Mouse (Mus musculus): ENCODE measurements around the gene Zfp790.
"Not testable (repeated sequence)": the region's sequence is repeated elsewhere in the genome, so short reads cannot be mapped to it uniquely, and the experiment has no call there.

Gene Zfp790

GRCm38 (mm10) chr7:29844616-29845015 is 28.7 kb downstream of the Zfp790 start:
- no peak for DNase-seq

GRCm38 (mm10) chr7:29852831-29853218 is 36.9 kb downstream of the Zfp790 start:
- no peak for DNase-seq

- DNase-seq = peak; percentile 78
These were observed 37.4 kb downstream of the Zfp790 start, which contains the start of gene Zfp940 for GRCm38 (mm10) chr7:29853219-29853842. Gene Zfp940 (minus strand): TSS chr7:29853669.

- peak; percentile 82 for DNase-seq
These were observed 43.9 kb downstream of the Zfp790 start, which contains the start of gene Zfp420 for GRCm38 (mm10) chr7:29859532-29860517. Gene Zfp420 (plus strand): TSS chr7:29859979.

- no peak for DNase-seq
These were observed 45.7 kb downstream of the Zfp790 start for GRCm38 (mm10) chr7:29861660-29862059.

- no peak for DNase-seq
These were observed 58.3 kb downstream of the Zfp790 start for GRCm38 (mm10) chr7:29874256-29874655.

- DNase-seq = not testable (repeated sequence)
These were observed 61.6 kb downstream of the Zfp790 start for GRCm38 (mm10) chr7:29877561-29877960.

GRCm38 (mm10) chr7:29880056-29880455 is 64.1 kb downstream of the Zfp790 start:
- DNase-seq = no peak

Data from liver (tissue).